Mouse (Mus musculus): Measurements from ENCODE around the gene Alg1.

DNA sequence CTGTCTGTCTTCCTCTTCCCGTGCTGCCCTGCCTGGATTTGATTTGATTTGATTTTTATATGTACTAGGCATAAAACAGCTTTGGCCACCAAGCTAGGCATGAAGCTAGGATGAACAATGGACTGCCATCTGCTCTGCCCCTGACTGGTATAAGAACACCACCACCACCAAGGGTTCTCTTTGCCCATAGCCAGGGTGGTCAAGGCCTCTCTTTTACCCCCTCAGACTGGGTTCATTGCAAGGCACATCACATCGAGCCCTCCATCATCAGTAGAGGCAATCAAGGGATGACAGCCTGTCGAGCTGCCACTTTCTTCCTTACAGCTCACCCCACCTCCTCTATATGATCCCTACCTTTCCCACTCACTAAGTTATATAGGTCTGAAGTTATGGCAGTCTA lies 39.0 kb downstream of the Alg1 start:
- no peak for TF ChIP-seq CTCF (IDR thresholded peaks at IDR 0.05; ENCODE audit: insufficient read depth, low read depth, low read length)
- no peak for TF ChIP-seq POLR2A (IDR thresholded peaks at IDR 0.05; ENCODE audit: insufficient read depth, low read depth, low read length)
